Mouse (Mus musculus) adrenal gland, adult 2 months (tissue): Measurements from ENCODE around the gene Cnmd. TPM values are rescaled to one million over a fixed set of nuclear protein-coding genes. Genes with fewer than 3 reads are reported as not detected.

Source experiments
- DNase-seq: peaks from one replicate; pipeline ENCODE4 v3.0.0; 2021
- polyA plus RNA-seq: library from polyadenylated mRNA; depleted of rRNA; stranded (reverse); fragments of >200 nt; gene quantifications from 2 replicates; pipeline ENCODE4 v1.2.3, GENCODE M21; 2012
- total RNA-seq, 2 experiments: library from RNA; stranded (reverse); gene quantifications; 2 replicates each; pipeline ENCODE4 v1.2.3; 2021

Cnmd gene
- total and polyA plus RNA-seq, 3 experiments = 1.8 to 2.4 TPM; not detected in 1

- no peak for DNase-seq
Measured at GRCm38 (mm10) chr14:79645378-79645777, 16.6 kb downstream of the Cnmd start.

- no peak for DNase-seq
Measured at GRCm38 (mm10) chr14:79642063-79642462, 19.9 kb downstream of the Cnmd start.

GRCm38 (mm10) chr14:79636814-79637213, 25.2 kb downstream of the Cnmd start:
- DNase-seq = peak; percentile 38

GRCm38 (mm10) chr14:79633196-79633595, 28.8 kb downstream of the Cnmd start:
- DNase-seq = peak; percentile 59

- DNase-seq = no peak
Measured at GRCm38 (mm10) chr14:79632330-79632729, 29.6 kb downstream of the Cnmd start.

- no peak for DNase-seq
Measured at GRCm38 (mm10) chr14:79621143-79621542, 40.8 kb downstream of the Cnmd start.

- DNase-seq = no peak
Measured at GRCm38 (mm10) chr14:79619802-79620201, 42.2 kb downstream of the Cnmd start.

- DNase-seq = no peak
Measured at GRCm38 (mm10) chr14:79617121-79617828, 44.7 kb downstream of the Cnmd start.

GRCm38 (mm10) chr14:79608286-79608685, 53.7 kb downstream of the Cnmd start:
- DNase-seq = no peak

GRCm38 (mm10) chr14:79607352-79607751, 54.6 kb downstream of the Cnmd start:
- DNase-seq = no peak

- DNase-seq = no peak
Measured at GRCm38 (mm10) chr14:79606867-79607266, 55.1 kb downstream of the Cnmd start.

- no peak for DNase-seq
Measured at GRCm38 (mm10) chr14:79606392-79606791, 55.6 kb downstream of the Cnmd start.

GRCm38 (mm10) chr14:79605881-79606280, 56.1 kb downstream of the Cnmd start:
- DNase-seq = no peak

- no peak for DNase-seq
Measured at GRCm38 (mm10) chr14:79596602-79597001, 65.4 kb downstream of the Cnmd start.

GRCm38 (mm10) chr14:79594069-79594468, 67.9 kb downstream of the Cnmd start:
- peak; percentile 47 for DNase-seq

- DNase-seq = no peak
Measured at GRCm38 (mm10) chr14:79591611-79592010, 70.4 kb downstream of the Cnmd start.

GRCm38 (mm10) chr14:79590916-79591315, 71.1 kb downstream of the Cnmd start:
- DNase-seq = no peak

- no peak for DNase-seq
Measured at GRCm38 (mm10) chr14:79589401-79589800, 72.6 kb downstream of the Cnmd start.

- DNase-seq = no peak
Measured at GRCm38 (mm10) chr14:79588534-79588951, 73.4 kb downstream of the Cnmd start.

GRCm38 (mm10) chr14:79587852-79588229, 74.1 kb downstream of the Cnmd start:
- DNase-seq = no peak
